Mouse (Mus musculus) liver, embryonic 14.5 days (tissue): ENCODE measurements around the gene Abca4.

ENCODE experiments used
- CTCF ChIP-seq: IDR thresholded peaks from 2 replicates; pipeline ENCODE4 v1.5.1; 2016; ENCODE audit warnings: antibody characterized with exemption, low read depth, control low read depth
- EP300 ChIP-seq: IDR thresholded peaks from 2 replicates; pipeline ENCODE4 v1.6.1; 2016; ENCODE audit warnings: antibody characterized with exemption, low read depth

- no peak for TF ChIP-seq EP300
- no peak for TF ChIP-seq CTCF
Observed at GRCm38 (mm10) chr3:122130771-122131170, 86.5 kb downstream of the Abca4 start.
